Mouse (Mus musculus) T-cell, adult 2 months (primary cell): Measurements from ENCODE around the gene Ccdc86.

Experiments
- DNase-seq: peaks from one replicate; pipeline ENCODE4 v3.0.0; 2022; ENCODE audit warnings: low spot score

Ccdc86 gene

DNA sequence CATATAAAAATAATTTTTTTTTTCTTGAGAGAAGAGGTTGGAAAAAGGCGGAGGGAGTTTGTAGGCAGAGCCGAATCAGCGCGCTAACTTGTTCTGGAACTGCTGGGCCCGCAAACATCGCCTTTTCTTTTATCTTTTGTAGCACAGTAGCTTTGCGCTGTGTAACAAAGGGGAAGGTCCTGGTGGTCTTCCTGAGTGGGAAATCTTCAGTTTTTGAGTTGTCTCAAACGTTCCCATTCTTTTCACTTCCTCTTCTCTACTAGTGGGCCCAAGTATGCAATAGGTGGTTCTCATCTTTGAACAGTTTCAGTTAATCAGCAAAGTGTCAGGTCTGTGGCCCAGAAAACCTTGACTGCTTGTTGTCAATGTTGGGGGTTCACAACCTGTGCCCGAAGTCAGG is 492 bp upstream of the Ccdc86 start:
- no peak for DNase-seq

DNA sequence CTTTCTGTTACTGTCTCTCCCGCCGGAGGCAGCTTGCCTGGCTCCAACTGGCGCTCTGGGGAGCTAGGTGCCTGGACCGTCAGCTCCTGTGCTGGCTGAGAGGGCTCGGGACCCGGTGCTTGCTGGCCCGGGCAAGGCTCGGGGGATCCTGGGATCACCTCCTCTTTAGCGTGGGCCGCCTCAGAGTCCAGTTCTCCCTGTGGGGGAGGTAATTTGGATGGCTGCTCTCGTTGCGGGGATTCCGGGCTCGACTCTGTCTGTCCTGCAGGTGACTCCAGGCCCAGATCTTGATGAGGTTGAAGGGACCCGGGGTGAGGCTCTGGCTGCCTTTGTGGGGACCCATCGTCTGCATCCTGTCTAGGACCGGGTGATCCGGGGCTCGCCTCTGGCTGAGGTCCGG is 650 bp downstream of the Ccdc86 start:
- DNase-seq, result peak; percentile 12

DNA sequence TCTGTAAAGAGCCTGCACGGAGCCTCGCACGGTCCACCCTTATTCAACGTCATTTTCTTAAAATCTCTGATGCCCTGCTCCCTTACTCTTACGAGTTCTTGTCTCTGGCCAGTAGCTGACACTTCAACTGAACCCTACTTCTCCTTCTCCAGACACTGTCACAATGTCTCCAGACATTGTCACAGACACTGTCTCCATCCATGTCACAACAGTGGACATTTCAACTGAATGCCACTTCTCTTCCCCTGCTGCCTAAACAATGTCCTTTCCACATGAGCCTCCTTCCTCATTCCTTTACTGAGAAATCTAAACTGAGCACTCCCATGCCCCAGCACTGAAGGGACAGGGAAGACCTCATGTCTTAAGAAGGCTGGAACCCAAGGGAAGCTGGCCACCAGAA is 1.8 kb downstream of the Ccdc86 start:
- no peak for DNase-seq

DNA sequence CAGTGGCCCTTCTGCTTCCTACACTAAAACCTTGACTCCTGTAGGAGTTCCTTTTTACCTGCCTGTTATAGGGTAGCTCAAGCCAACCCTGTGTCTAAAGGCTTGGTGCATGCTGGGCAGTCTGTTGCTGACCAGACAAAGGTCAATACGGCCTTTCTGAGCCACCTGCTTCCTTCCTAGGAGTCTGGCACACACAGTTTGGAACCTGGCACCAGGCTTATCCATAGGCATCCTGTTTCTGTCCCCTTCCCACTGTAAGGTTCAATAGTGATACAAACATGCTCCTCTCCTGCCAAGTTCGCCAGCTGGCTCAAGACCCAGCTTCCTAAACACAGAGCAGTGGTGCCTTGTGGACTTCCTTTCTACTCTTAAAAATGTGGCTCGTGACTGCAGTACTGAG is 2.6 kb downstream of the Ccdc86 start:
- DNase-seq, result no peak

DNA sequence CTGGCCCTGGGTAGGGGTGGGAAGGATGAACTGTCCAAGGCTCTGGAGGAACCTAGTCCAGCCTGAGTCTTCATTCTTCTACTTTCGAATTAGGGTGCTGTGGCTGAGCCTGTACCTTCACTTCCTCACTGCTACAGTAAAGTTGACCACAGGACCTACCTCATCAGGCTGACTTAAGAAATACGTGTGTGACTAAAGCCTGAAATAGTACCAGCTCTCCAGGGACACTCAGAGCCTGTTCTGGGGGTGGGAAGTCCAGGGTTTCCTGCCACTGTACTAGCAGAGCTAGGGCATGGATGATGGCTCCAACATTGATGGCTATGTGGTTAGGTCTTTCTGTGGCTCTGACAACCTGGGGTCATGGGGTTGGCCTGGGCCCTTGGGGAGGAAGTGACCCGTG is 5.1 kb downstream of the Ccdc86 start:
- DNase-seq, result no peak

DNA sequence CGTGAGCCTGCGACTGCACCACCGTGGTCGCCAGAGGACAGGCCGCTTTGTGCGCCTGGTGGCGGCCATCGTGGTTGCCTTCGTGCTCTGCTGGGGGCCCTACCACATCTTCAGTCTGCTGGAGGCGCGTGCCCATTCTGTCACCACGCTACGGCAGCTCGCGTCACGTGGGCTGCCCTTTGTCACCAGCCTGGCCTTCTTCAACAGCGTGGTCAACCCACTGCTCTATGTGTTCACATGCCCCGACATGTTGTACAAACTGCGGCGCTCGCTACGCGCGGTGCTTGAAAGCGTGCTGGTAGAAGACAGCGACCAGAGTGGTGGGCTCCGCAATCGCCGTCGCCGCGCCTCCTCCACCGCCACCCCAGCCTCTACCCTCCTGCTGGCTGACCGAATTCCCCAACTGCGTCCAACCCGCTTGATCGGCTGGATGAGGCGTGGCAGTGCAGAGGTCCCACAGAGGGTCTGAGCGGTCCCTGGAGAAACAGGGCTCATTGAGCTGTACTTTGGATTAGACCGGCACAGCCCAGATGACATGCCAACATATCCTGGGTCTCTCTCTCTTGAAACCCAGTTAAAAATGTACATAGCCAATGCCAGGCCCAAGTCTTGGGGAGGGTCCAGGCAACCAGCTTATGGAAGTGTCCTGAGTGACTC is 8.1 kb downstream of the Ccdc86 start:
- DNase-seq, result no peak

DNA sequence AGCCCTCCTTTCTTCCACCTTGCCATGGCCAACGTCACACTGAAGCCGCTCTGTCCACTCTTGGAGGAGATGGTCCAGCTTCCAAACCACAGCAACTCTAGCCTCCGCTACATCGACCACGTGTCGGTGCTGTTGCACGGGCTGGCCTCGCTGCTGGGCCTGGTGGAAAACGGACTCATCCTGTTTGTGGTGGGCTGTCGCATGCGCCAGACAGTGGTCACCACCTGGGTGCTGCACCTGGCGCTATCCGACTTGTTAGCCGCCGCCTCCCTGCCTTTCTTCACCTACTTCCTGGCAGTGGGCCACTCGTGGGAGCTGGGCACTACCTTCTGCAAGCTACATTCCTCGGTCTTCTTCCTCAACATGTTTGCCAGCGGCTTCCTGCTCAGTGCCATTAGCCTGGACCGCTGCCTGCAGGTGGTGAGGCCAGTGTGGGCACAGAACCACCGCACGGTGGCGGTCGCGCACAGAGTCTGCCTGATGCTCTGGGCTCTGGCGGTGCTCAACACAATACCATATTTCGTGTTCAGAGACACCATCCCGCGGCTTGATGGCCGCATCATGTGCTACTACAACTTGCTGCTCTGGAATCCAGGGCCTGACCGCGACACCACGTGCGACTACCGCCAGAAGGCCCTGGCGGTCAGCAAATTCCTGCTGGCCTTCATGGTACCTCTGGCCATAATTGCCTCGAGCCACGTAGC is 8.8 kb downstream of the Ccdc86 start:
- peak; percentile 58 for DNase-seq

DNA sequence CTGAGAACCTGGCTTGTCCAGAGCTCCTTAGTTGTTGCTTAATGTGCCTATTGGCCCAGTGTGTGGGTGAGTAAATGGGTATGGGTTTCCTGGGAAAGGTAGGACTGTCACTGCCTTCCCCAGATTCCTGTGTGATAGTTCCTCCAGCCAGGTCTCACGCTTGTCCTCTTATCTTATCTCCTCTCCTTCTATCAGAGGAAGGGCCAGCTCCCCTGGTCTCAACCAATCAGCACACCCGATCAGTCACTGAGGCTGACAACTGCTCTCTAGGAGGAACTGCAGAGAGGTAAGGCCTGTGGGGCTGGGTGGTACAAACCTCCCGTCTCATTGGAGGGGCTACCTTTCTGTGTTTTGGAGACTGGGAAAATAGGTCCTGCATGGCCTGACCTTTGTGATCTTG is 10.3 kb downstream of the Ccdc86 start:
- DNase-seq, result no peak

DNA sequence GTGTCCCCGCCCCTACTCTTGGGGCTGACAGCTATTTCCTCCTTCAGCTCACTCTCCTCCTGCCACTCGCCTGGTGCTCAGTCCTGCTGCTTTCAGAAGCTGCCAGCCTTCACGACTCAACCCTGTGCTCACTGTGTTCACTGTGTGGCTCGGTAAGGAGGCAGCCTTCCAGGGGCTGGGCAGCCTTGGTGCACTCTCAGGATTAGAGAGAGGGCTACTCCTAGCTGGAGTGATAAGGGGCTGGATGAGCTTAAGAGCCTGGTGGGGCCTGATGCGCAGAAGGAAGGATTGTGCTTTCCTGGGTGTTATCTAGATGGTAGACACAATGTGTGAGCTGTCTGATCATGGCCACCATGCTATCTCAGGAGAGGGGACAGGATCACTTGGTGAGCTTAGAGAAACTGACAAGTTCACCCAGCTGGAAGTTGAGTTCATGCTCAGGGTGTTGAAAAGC is 11.9 kb downstream of the Ccdc86 start, which contains the start of gene Ptgdr2:
TSS of gene Ptgdr2 (plus strand) at position 51 of the 454 bp plus-strand sequence.
- no peak for DNase-seq

DNA sequence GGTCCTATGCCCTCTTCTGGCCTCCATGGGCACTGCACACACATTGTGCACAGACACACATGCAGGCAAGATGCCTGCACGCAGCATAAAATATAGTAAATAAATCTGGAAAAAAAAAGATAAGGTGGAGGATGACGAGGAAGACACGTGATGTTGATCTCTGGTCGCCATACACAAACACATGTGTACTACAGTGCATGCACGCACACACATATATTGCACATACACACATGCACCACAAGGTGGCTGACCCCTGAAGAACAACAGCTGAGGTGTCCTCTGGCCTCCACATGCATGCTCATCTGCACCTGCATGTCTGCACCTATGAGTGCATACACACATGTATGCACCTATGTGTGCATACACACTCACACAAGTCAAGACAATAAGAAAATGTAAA is 13.0 kb downstream of the Ccdc86 start:
- no peak for DNase-seq

DNA sequence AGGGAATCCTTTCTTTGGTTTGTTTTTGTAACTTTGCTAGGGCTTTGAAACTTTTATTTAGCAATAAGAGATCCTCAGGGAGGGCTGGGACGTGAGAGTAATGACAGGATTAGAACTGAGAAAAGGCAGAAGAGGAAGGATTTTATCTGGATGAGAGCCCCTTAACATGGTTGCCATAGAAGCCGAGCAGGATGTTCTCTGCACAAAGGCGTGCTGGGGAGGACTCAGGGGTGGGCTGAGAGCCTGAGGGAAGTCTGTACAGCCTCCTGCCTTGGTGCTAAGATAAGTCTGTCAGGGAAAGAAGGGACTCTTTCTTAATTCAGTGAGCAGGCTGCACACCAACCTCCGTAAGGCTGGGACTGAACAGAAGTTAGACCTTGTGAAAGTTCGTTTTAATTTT is 14.0 kb downstream of the Ccdc86 start:
- DNase-seq, result no peak

DNA sequence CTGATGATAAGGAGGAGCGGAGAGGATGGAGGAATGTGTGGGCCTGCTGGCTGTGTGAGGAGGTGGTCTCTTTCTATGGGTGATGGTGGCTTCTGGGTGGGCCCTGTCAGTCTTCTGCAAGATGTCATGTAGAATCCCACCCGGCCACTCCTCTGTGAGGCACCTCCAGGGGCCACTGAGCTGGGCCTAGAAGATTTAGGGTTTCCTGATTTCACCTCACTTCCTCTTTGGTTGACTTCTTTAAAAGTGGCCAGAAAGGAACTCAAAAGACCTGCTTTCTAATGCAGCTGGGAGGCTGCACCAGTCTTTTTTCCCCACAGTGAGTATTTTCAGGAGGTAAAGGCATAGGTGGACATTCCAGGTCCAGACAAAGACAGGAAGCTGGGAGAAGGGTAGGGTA is 18.4 kb downstream of the Ccdc86 start:
- DNase-seq, result no peak

DNA sequence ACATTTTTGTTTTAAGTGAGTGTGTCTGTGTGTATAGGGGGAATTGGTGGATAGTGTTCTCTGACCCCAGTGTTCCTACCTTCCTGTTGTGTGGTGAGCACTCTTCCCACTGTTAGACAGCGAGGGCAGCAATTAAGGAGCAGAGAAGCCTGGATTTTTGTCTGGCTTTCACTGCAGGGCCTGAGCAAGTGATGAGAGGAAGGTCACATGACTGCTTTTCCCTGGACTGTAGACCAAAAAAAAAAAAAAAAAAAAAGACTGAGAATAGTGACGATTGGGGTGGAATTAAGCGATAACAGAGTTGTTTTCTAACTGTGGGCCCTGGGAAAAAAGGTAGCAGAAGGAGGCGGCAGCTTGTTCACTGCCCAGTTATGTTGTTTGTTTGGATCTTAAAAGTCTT is 22.4 kb downstream of the Ccdc86 start:
- DNase-seq, result no peak

DNA sequence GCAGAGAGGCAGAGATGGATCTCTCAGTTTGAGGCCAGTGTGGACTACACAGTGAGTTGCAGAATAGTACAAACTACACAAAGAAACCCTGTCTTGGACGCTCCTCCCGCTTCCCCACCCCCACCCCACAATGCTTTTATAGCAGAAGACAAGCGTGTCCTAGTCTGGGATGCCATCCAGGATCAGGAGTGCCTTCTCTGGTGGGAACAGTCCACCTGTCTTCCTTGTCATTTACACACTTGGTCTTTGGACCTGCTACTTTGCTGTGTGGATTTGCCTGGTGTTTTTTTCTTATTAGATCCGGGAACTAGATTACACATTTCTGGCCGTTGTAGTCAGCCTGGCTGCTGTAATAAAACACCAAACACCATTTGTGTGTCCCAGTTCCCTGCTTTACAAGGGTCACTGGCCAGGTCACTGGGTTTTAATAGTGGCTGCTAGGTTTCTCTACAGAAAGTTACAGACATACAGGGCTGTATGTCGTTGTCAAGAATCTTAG is 22.9 kb downstream of the Ccdc86 start:
- no peak for DNase-seq

DNA sequence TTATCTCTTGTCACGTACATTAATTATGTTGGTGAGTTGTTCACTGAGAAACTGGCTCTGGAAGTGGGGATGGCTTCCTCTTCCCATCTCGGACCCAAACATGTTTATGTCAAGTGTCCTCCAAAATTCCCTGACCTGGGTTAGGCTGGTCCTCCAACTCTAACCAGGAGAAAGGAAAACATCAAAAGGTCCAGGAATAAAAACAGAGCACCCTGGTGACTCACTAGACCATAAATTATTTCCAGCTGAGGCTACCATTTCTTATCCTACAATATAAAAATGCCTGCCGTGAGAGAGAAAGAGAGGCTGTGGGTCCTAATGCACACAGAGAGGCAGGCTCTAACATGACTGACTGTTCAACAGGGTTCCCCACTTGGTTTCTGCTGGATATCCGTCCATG is 24.8 kb downstream of the Ccdc86 start:
- DNase-seq, result no peak

DNA sequence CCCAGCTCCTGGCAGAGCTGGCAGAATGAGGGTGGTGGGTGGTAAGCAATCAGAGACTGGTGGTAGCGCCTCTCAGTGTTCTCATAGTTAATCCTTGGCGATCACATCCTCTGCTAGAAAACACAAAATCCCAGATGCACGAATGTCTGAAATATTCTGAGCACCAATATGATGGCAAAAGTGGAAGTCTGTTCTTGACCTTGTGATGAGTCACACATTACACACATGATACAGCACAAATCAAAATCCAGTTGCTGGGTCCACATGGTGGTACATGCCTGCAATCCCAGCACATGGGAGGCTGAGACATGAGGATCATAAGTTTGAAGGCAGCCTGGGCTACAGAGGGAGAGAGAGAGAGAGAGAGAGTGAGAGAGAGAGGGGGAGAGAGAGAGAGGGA is 28.0 kb downstream of the Ccdc86 start:
- DNase-seq, result no peak

DNA sequence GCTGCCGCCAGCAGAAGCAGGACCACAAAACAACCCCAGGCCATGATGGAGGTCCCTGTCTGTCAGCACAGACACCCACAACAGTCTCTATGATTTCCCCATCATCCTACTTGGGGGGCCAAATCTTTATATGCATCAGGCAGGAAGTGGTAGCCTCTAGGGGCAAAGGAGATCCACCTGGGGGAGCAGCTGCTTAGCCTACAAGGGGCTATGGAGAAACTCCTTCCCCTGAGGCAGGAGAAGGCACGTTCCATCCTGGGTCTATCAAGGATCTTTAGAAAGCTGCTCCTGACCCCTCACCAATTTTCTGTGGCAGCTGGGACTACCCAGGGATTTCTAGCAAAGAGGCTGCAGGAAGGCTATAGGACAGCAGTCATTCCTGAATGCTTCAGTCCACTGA is 28.5 kb downstream of the Ccdc86 start, which contains the start of gene Zp1:
TSS of gene Zp1 (minus strand) at position 101 of the 400 bp plus-strand sequence.
- no peak for DNase-seq

DNA sequence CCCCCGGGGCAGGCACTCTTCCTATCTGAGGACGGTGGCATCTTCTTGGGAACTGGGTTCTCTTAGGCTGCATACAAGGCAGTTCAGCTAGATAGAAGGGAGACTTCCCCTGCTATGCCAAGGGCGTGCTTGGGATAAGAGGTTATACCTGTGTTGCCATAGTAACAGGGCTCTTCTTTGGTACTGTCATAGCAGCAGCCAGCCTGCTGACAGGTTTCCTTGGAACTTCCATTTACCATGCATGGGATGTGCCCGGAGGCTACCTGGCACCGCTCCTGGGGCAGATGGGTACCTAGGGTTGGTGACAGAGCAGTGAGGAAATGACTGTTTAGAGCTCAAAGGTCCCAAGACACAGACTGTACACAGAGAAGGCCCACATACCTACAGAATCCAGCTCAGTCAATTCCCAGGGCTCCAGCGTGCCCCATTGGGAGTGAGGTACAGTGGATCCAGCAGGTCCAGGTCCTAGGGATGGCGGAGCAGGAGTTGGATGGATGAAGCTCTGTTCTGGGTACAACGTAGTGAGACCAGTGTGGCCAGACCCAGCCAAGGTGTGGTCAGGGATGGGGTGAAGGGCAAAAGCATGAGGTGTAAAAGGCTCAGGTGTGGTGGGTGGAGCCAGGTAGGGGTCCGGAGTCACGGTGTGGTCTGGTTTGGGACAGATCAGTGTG is 30.6 kb downstream of the Ccdc86 start:
- DNase-seq, result no peak

DNA sequence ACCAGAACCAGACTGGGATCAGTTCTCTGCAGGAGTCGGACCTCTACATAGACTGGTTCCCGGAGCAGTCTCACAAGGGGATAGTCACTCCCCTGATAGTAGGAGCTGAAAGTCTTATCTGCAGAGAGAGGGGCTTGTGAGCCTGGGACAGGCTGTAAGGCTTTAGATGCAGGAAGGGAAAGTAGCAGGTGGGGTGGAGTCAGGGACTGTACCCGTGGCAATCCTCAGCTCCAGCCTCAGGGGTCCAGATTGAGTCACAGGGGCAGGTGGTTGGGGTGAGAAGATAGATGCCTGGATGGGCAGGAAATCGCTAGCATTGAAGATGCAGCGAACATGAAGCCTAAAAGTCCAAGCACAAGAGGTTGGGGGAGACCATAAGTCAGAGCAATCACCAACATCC is 32.6 kb downstream of the Ccdc86 start:
- no peak for DNase-seq

DNA sequence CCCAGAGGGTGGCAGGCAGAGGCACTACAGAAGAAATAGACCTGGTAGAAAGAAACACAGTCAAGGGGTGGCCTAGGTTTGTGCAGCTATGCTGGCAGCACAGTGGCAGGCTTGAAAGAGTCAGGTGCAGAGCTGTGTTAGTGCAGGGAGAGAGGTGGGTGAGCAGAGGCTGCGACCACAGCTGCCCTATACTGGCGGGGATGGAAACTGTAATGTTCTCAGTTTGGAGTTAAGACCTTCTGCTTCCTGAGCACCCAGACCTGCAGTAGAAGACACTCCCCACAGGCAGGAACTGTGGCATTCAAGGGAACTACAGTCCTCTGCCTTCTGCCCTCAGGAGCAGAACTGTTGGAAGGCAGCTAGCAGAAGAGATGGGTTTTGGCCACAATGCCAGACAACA is 34.2 kb downstream of the Ccdc86 start:
- no peak for DNase-seq

DNA sequence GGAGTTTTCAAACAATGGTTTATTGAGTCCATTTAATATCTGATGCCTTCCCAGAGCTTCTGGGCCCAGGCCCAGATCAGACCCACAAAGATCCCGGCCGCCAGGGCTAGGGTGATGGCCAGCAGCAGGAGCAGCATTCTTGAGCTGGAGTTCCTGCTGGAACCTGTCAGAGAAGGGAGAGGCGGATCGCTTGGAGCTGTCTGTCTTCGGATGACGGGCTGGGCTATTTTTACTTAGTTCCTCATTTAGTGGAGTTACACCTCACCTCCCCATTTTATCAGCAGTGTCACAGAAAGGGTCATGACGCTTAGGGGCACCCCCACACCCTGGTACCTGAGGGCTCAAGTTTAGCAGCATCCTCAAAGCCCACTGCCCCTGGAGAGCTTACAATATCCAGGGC is 34.8 kb downstream of the Ccdc86 start:
- DNase-seq, result no peak

DNA sequence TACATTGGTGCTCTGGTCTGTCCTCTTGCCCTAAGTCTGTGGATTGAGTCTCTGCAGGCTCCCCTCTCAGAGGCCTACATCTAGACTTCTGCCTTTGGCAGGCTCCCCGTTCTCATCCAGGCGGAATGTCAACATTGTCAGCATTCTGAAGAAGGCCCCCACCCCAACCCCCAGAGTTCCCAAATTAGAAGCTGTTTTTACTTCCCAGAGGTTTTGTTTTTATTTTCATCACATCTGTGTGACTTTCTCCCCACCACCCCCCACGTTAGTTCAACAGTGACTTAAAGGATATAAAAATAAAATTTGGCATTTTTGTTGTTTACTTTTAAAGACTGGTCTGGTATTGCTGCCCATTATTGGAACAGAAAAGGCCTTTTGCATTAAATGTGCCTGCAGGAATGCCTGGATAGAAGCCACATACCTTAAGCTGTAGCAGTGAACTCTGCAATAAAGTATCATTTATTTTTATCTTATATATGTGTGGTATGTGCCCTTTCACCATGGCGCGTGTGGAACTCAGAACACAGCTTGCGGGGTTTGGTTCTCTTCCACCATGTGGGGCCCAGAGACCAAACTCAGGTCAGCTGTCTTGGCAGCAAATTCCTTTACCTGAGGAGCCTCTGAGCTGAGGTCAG is 39.9 kb downstream of the Ccdc86 start:
- no peak for DNase-seq

DNA sequence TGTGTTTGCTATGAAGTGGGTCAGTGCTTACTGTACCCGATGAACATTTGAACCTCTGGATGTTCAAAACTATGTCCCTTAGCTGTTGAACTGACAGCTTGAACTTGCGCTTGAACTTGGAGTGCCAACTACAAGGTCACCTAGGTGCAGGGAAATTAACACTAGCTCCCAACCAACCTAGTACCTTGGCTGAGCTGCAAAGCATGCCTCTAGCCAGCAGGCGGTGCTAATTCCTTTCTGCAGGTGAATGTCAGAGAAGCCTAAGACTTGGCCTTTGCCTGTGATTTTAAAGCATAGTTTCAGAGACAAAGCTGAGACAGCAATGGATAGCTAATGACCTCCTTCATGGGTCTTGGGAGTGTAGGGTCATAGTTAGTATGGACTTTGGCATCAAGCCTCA is 41.2 kb downstream of the Ccdc86 start:
- peak; percentile 40 for DNase-seq
